ENCODE assay signal across 23 mouse cellular contexts in genomic region chr9:23161346-23161745, GRCm38 (mm10).
DNase-seq lines count a peak whose midpoint lies in the region; ATAC-seq and TF ChIP-seq lines count a peak whose summit lies in the region.
"Had no signal": no experiment of that assay in that cellular context is flagged by ENCODE, and none has a peak within 500 bp of the region (broad histone marks: within the 10 kb centered on the region; RNA-seq: fewer than 3 reads in every experiment).

No protein-coding gene starts in this region.

- no peak for TF ChIP-seq CTCF in heart, postnatal 0 days (IDR thresholded peaks at IDR 0.05; ENCODE audit: low read depth)
- TF ChIP-seq CTCF in liver, adult 2 months (IDR thresholded peaks at IDR 0.05; ENCODE audit: low read depth, low read length): no peak

- no peaks in the 10 kb centered on the region for H3K27me3 ChIP-seq in heart, postnatal 0 days (ENCODE audit: control insufficient read depth, insufficient read depth, low read length)
- no peaks in the 10 kb centered on the region for H3K27me3 ChIP-seq in liver, adult 2 months (ENCODE audit: control insufficient read depth, insufficient read depth, low read length)
- no peaks in the 10 kb centered on the region for H3K27me3 ChIP-seq in megakaryocyte, embryonic 14.5 days (replicated peaks)
- H3K27me3 ChIP-seq: midbrain, embryonic 15.5 days; neural tube, embryonic 15.5 days; Patski; stomach, embryonic 15.5 days had no signal

- H3K9me3 ChIP-seq in heart, postnatal 0 days (replicated peaks; ENCODE audit: control insufficient read depth, low read length): no peaks in the 10 kb centered on the region
- no peaks in the 10 kb centered on the region for H3K9me3 ChIP-seq in megakaryocyte, embryonic 14.5 days
- H3K9me3 ChIP-seq: midbrain, embryonic 15.5 days; neural tube, embryonic 15.5 days; stomach, embryonic 15.5 days had no signal

- 0 out of 2 replicates have a peak, but pooled peaks cover 6% of the 10 kb centered on the region for H3K4me1 ChIP-seq in heart, postnatal 0 days (ENCODE audit: control insufficient read depth, insufficient read depth)
- H3K4me1 ChIP-seq in liver, adult 2 months (ENCODE audit: control insufficient read depth, insufficient read depth, low read length): no peaks in the 10 kb centered on the region
- H3K4me1 ChIP-seq in megakaryocyte, embryonic 14.5 days: no peaks in the 10 kb centered on the region
- H3K4me1 ChIP-seq: midbrain, embryonic 15.5 days; neural tube, embryonic 15.5 days had no signal

- H3K79me2 ChIP-seq in liver, adult 2 months (ENCODE audit: control insufficient read depth, insufficient read depth, low read length): no peaks in the 10 kb centered on the region

- peak; percentile 81 for ATAC-seq in heart, postnatal 0 days (ENCODE audit: insufficient read depth, low read depth)
- no peak for ATAC-seq in megakaryocyte, adult 5-6 weeks (ENCODE audit: poor library complexity, severe bottlenecking)
- ATAC-seq in granulocyte monocyte progenitor cell, adult 5-6 weeks (replicated peaks; ENCODE audit: poor library complexity, severe bottlenecking): no peak
- ATAC-seq: hindbrain, embryonic 16.5 days; midbrain, embryonic 15.5 days; Patski had no signal

- no peak overlapping the region for H3K4me3 ChIP-seq in heart, postnatal 0 days (ENCODE audit: low read depth, low read length)
- H3K4me3 ChIP-seq in liver, adult 2 months (ENCODE audit: insufficient read depth, low read depth, low read length): no peak overlapping the region
- peak overlapping the region; percentile 12 for H3K4me3 ChIP-seq in megakaryocyte, embryonic 14.5 days (replicated peaks)
- H3K4me3 ChIP-seq: midbrain, embryonic 15.5 days; neural tube, embryonic 15.5 days; stomach, embryonic 15.5 days had no signal

- no peak for TF ChIP-seq POLR2A in liver, adult 2 months (IDR thresholded peaks at IDR 0.05; ENCODE audit: extremely low read depth, insufficient read depth, low read length)

- no peak for TF ChIP-seq EP300 in heart, postnatal 0 days (IDR thresholded peaks at IDR 0.05; ENCODE audit: low read depth)

- no peak overlapping the region for H3K9ac ChIP-seq in heart, postnatal 0 days (replicated peaks; ENCODE audit: low read depth, low read length)
- no peak overlapping the region for H3K9ac ChIP-seq in liver, adult 2 months (ENCODE audit: low read depth, low read length)
- H3K9ac ChIP-seq: liver, embryonic 14.5 days; midbrain, embryonic 15.5 days; neural tube, embryonic 15.5 days; stomach, embryonic 15.5 days had no signal

- no peak overlapping the region for H3K27ac ChIP-seq in heart, postnatal 0 days (ENCODE audit: low read depth)
- no peak overlapping the region for H3K27ac ChIP-seq in liver, adult 2 months (replicated peaks; ENCODE audit: insufficient read depth, low read depth, low read length)
- H3K27ac ChIP-seq: liver, embryonic 14.5 days; midbrain, embryonic 15.5 days; neural tube, embryonic 15.5 days; stomach, embryonic 15.5 days had no signal

- DNase-seq in heart, postnatal 0 days (ENCODE audit: low spot score): peak; percentile 25
- no peak for DNase-seq in heart, adult 18-20 months
- DNase-seq in liver, adult 2 months (ENCODE audit: extremely low read depth, low read depth, low spot score): peak; percentile 51
- no peak for DNase-seq in liver
- peak; percentile 7 for DNase-seq in forelimb bud, embryonic 11.5 days (ENCODE audit: low read depth, low spot score)
- DNase-seq: adrenal gland, postnatal 36 days; cerebellum, adult 18-20 months; cerebellum, postnatal 25 days; gastrocnemius, postnatal 14 days; kidney, adult 11 months; left cerebral cortex, postnatal 4 days; thymus, adult 18-20 months; thymus, postnatal 4 days had no signal

- no peaks in the 10 kb centered on the region for H3K36me3 ChIP-seq in heart, postnatal 0 days (replicated peaks; ENCODE audit: control insufficient read depth, insufficient read depth, low read length)
- H3K36me3 ChIP-seq in liver, adult 2 months (ENCODE audit: control insufficient read depth, insufficient read depth, low read length): no peaks in the 10 kb centered on the region
- no peaks in the 10 kb centered on the region for H3K36me3 ChIP-seq in megakaryocyte, embryonic 14.5 days (replicated peaks; ENCODE audit: low read length)
- H3K36me3 ChIP-seq: midbrain, embryonic 15.5 days; neural tube, embryonic 15.5 days; stomach, embryonic 15.5 days had no signal

- H3K4me2 ChIP-seq in heart, postnatal 0 days (ENCODE audit: low read depth, low read length): no peak overlapping the region
- H3K4me2 ChIP-seq: heart, embryonic 11.5 days; midbrain, embryonic 15.5 days; neural tube, embryonic 15.5 days; stomach, embryonic 15.5 days had no signal

- 40% methylated on average over 7 of the region's 7 CpGs for WGBS in heart, postnatal 0 days
- 22% methylated on average over 7 of the region's 7 CpGs for WGBS in liver, adult 2 months

Comparison
In these comparisons a context has a peak if more than half of its experiments do, and no peak if none do; other contexts are left out.
1. DNase-seq: peak in heart, postnatal 0 days (single experiment), liver, adult 2 months (single experiment) and forelimb bud, embryonic 11.5 days (single experiment); none in heart, adult 18-20 months (0 of 2) and liver (single experiment).